11 mouse cellular contexts compared by ENCODE assay signal in the genomic region with DNA sequence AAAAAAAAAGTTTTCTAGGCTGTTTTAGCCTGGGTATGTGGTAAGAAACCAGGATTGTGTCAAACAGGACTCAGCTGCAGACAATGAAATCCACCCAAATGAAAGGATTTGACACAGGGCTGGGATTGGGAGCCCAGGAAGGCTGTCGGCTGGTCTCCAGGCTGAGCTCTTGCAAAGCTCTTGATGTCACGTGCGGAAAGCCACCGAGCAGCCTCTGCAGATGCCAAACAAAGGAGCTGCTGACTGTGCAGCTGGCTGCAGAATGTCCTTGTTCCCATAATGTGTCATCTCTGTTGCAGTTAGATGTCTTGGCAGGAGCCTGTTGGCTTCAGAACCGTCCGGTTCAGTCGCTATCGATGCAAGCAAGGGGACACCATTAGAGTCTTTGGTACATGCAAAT. TPM values are rescaled to one million over a fixed set of nuclear protein-coding genes. Genes with fewer than 3 reads are reported as not detected.
DNase-seq lines count a peak whose midpoint lies in the region; ATAC-seq and TF ChIP-seq lines count a peak whose summit lies in the region.
"Had no signal": no experiment of that assay in that cellular context is flagged by ENCODE, and none has a peak within 500 bp of the region (broad histone marks: within the 10 kb centered on the region; RNA-seq: fewer than 3 reads in every experiment).

No protein-coding gene starts in this region.

- intact Hi-C loops in left cerebral cortex, postnatal 14 days (cut with DNase I), result no loop called here

- no peak overlapping the region for H3K4me3 ChIP-seq in hindbrain, embryonic 16.5 days (ENCODE audit: low read length)
- H3K4me3 ChIP-seq in midbrain, embryonic 16.5 days (ENCODE audit: low read depth, low read length), result no peak overlapping the region
- H3K4me3 ChIP-seq: layer of hippocampus, adult 2 months had no signal

- 46% methylated on average over 8 of the region's 8 CpGs for WGBS in hindbrain, embryonic 16.5 days
- WGBS in midbrain, embryonic 16.5 days, result 36% methylated on average over 8 of the region's 8 CpGs

- H3K4me1 ChIP-seq in hindbrain, embryonic 16.5 days (ENCODE audit: control insufficient read depth, insufficient read depth, low read depth, low read length), result no peaks in the 10 kb centered on the region
- H3K4me1 ChIP-seq in midbrain, embryonic 16.5 days (ENCODE audit: control insufficient read depth, insufficient read depth, low read length), result no peaks in the 10 kb centered on the region

- DNase-seq in left cerebral cortex, postnatal 14 days (ENCODE audit: low spot score in 2 of 2), result peak; percentile 24 to 55
- DNase-seq in left cerebral cortex, adult 11 months (ENCODE audit: low spot score), result no peak
- DNase-seq in brain, embryonic 14.5 days (ENCODE audit: low read depth), result peak; percentile 82
- no peak for DNase-seq in urinary bladder, adult 18-20 months (ENCODE audit: low spot score in 2 of 2)
- DNase-seq in kidney, adult 18-20 months, result no peak
- DNase-seq: thymus, adult 18-20 months had no signal

- no peak overlapping the region for H3K4me2 ChIP-seq in hindbrain, embryonic 16.5 days (ENCODE audit: low read length)
- no peak overlapping the region for H3K4me2 ChIP-seq in midbrain, embryonic 16.5 days (ENCODE audit: low read length)

- no peak overlapping the region for H3K9ac ChIP-seq in hindbrain, embryonic 16.5 days (ENCODE audit: low read depth, low read length)
- H3K9ac ChIP-seq in midbrain, embryonic 16.5 days (ENCODE audit: low read depth, low read length), result no peak overlapping the region

- no peak for TF ChIP-seq POLR2A in brain, embryonic 14.5 days (IDR thresholded peaks at IDR 0.05; ENCODE audit: borderline replicate concordance, extremely low read depth, insufficient read depth, insufficient read length, poor library complexity, severe bottlenecking)

- TF ChIP-seq CTCF in brain, embryonic 14.5 days (IDR thresholded peaks at IDR 0.05; ENCODE audit: borderline replicate concordance, extremely low read depth, insufficient read depth, insufficient read length), result no peak

- H3K27me3 ChIP-seq in hindbrain, embryonic 16.5 days (replicated peaks; ENCODE audit: control insufficient read depth, insufficient read depth, low read length), result no peaks in the 10 kb centered on the region
- no peaks in the 10 kb centered on the region for H3K27me3 ChIP-seq in midbrain, embryonic 16.5 days (ENCODE audit: control insufficient read depth, insufficient read depth, low read depth, low read length)
- H3K27me3 ChIP-seq: Patski had no signal

- H3K9me3 ChIP-seq in hindbrain, embryonic 16.5 days (ENCODE audit: control insufficient read depth, low read length), result no peaks in the 10 kb centered on the region
- no peaks in the 10 kb centered on the region for H3K9me3 ChIP-seq in midbrain, embryonic 16.5 days (replicated peaks; ENCODE audit: control insufficient read depth, low read length, poor library complexity, severe bottlenecking)

- ATAC-seq in hindbrain, embryonic 16.5 days, result peak; percentile 60
- ATAC-seq in midbrain, embryonic 16.5 days, result peak; percentile 68; the same call in 1 of the 2 replicates
- ATAC-seq: Patski had no signal

- no peaks in the 10 kb centered on the region for H3K36me3 ChIP-seq in hindbrain, embryonic 16.5 days (ENCODE audit: control insufficient read depth, insufficient read depth, low read length)
- no peaks in the 10 kb centered on the region for H3K36me3 ChIP-seq in midbrain, embryonic 16.5 days (ENCODE audit: control insufficient read depth, insufficient read depth, low read length)

- no peak overlapping the region for H3K27ac ChIP-seq in hindbrain, embryonic 16.5 days (ENCODE audit: low read depth, low read length)
- H3K27ac ChIP-seq in midbrain, embryonic 16.5 days (ENCODE audit: low read length), result no peak overlapping the region; the same call in 1 of the 2 replicates
- H3K27ac ChIP-seq: layer of hippocampus, adult 2 months; macrophage had no signal

RNA-seq across cellular contexts. Expression of a gene that starts 56.1 kb away (rescaled TPM):
- 1 to 10 TPM; 4.1 to 5.2 TPM for total RNA-seq in left cerebral cortex, postnatal 14 days (2021)
- 4.3 and 5.4 TPM in 2 replicates for polyA plus RNA-seq in brain, embryonic 14.5 days (2012; rRNA removed)
- polyA plus RNA-seq in hindbrain, embryonic 16.5 days (2015; fragmentation: Nextera tagmentation; extraction: Ambion mirVana), result 4.9 and 5.8 TPM in 2 replicates
- polyA plus RNA-seq in midbrain, embryonic 16.5 days (2015; fragmentation: Nextera tagmentation; extraction: Ambion mirVana), result 5.6 TPM in 2 replicates

Comparison
In these comparisons a context has a peak if more than half of its experiments do, and no peak if none do; other contexts are left out.
1. DNase-seq: peak in left cerebral cortex, postnatal 14 days (2 of 2) and brain, embryonic 14.5 days (single experiment); none in left cerebral cortex, adult 11 months (single experiment), urinary bladder, adult 18-20 months (0 of 2) and kidney, adult 18-20 months (single experiment).